Mouse (Mus musculus): ENCODE measurements around the gene Bbox1.

- TF ChIP-seq CTCF (IDR thresholded peaks at IDR 0.05): no peak
- no peak for TF ChIP-seq EP300 (IDR thresholded peaks at IDR 0.05)
Observed at GRCm38 (mm10) chr2:110314074-110314473, 286 bp downstream of the Bbox1 start.
